Mouse (Mus musculus): ENCODE measurements at regions not wholly inside any gene's neighbourhood (a gene's known extent, or its start where the extent isn't known, plus 50 kb on each side); places are given as distances from the start of the nearest gene placed in this dataset.

DNA sequence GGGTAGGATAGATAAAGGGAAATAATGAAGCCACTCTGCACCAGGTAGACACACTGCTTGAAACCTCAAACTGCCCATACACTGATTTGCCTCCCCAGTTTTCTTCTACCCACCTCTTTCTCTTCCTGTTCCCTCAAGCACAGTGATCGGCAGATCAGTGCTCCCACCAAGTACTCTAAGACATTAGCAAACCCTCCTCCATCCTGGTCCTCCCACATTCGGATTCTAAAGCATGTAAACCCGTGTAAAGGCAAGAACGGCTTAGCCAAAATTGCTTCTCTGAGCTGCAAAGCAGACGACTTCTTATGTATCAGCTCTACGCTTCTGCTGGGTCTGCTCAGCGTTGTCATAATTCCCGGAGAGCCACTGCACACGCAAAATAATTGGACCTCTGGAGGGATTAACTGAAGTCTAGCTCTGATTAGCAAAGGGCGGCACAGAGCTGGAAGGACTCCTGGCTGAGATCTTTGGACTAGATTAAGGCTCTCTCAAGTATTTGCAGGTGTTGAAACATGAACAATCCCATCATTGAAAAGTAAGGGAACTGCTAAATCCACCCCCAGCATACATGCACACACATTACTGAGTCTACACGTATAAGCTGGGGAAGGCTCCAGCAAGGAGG is 67.2 kb downstream of the Mtx3 start:
- no peak for ATAC-seq (ENCODE audit: insufficient number of reproducible peaks, insufficient read depth, low FRiP score, low TSS enrichment)
- 67% methylated on average over 11 of the region's 11 CpGs for WGBS
- Histone ChIP-seq H3K9ac (no peak overlapping the region), H3K27me3 (no peaks in the 10 kb centered on the region), H3K4me1 (0 out of 2 replicates have a peak, but pooled peaks cover 2% of the 10 kb centered on the region), H3K4me2 (replicated peaks) (no peak overlapping the region), H3K4me3 (no peak overlapping the region), H3K36me3 (no peaks in the 10 kb centered on the region), H3K27ac (no peak overlapping the region), H3K9me3 (no peaks in the 10 kb centered on the region)

DNA sequence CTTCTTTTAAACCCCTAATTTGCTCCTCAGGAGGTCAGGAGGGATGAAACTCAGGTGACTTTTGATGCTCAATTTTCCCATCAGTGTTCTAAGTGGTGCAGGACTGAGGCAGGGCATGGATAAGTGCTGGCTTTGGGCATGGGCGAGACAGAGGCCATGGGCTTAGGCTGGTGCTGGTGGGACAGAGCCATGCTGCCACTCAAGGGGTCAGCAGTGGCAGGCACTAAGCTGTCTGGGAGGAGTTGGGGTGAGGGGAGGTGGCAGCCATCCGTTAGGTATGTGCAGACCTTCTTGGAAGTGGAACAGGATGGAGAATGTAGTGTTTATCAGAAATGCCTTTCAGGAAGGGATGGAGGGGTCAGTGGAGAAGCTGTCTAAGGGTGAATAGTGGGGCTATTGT is 68.1 kb downstream of the Mtx3 start:
- no peak for ATAC-seq (ENCODE audit: insufficient number of reproducible peaks, insufficient read depth, low FRiP score, low TSS enrichment)
- Histone ChIP-seq H3K4me1 (0 out of 2 replicates have a peak, but pooled peaks cover 2% of the 10 kb centered on the region), H3K4me2 (replicated peaks) (no peak overlapping the region), H3K27me3 (no peaks in the 10 kb centered on the region), H3K9ac (no peak overlapping the region), H3K27ac (no peak overlapping the region), H3K4me3 (no peak overlapping the region), H3K9me3 (no peaks in the 10 kb centered on the region), H3K36me3 (no peaks in the 10 kb centered on the region)
- WGBS: 59% methylated on average over 2 of the region's 2 CpGs

DNA sequence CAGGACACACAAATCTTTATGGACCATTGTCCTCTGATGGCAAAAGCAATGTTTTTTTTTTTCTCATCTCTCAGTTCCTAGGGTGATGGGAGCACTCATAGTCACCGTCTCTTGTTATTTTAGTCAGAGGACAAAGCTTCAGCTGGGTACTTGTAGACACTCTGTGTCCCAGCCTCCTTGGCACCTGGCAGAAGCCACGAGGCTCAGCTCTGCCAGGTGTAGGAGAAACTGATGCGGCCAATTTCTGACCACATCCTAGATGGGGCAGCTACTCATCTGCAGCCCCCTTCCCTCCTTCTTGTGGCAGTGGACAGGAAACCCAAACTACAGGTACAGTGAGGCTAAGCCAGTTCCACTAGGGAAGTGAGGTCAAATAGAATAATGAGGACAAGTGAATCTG is 70.1 kb downstream of the Mtx3 start:
- Histone ChIP-seq H3K9ac (no peak overlapping the region), H3K9me3 (no peaks in the 10 kb centered on the region), H3K27ac (no peak overlapping the region), H3K4me3 (no peak overlapping the region), H3K27me3 (no peaks in the 10 kb centered on the region), H3K36me3 (no peaks in the 10 kb centered on the region), H3K4me2 (replicated peaks) (no peak overlapping the region), H3K4me1 (0 out of 2 replicates have a peak, but pooled peaks cover 2% of the 10 kb centered on the region)
- ATAC-seq (ENCODE audit: insufficient number of reproducible peaks, insufficient read depth, low FRiP score, low TSS enrichment): no peak
- 88% methylated on average over 3 of the region's 3 CpGs for WGBS

- ATAC-seq (ENCODE audit: insufficient number of reproducible peaks, insufficient read depth, low FRiP score, low TSS enrichment): no peak
- Histone ChIP-seq H3K27ac (no peak overlapping the region), H3K4me1 (0 out of 2 replicates have a peak, but pooled peaks cover 2% of the 10 kb centered on the region), H3K4me2 (replicated peaks) (no peak overlapping the region), H3K36me3 (no peaks in the 10 kb centered on the region), H3K9ac (no peak overlapping the region), H3K27me3 (no peaks in the 10 kb centered on the region), H3K4me3 (no peak overlapping the region), H3K9me3 (no peaks in the 10 kb centered on the region)
- 60% methylated on average over 2 of the region's 2 CpGs for WGBS
Measured at GRCm38 (mm10) chr13:92915221-92915839, 70.8 kb downstream of the Mtx3 start.

DNA sequence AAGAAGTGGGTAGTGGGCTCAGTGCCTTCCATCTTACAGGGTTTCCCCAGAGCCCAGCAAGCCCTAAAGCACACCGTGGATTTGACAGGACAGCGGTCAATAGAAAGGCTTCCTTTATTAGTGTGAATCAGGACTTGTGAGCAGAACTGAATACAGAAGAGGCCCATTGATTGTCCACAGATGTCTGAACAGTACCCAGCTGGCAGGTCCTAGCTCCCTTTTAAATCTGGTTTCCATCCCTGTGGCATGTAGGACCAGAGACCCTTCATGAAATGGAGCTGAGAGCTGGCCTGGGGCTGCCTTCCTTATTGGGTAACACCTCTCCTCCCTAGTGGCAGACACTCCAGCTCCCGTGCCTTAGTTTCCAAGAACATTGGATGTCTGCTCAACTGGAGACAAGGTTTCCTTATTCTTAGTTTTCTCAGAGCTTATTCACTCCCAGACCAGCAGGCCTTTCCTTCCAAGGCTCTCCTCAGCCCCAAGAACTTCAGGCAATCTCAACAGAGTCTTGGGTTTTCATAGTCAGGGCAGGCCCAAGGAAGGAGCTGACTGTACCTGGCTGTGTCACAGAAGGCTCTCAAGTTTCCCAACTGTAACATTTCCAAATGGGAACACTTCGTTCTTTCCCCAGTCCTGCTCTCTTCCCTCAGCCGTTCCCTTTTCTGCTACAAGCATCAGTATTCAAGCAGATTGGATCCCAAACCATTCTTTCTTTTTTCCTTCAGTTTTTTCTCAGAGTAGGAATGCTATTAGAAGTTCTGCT is 71.6 kb downstream of the Mtx3 start:
- no peak overlapping the region for H3K9ac ChIP-seq
- H3K27me3 ChIP-seq: no peaks in the 10 kb centered on the region
- H3K4me2 ChIP-seq (replicated peaks): no peak overlapping the region
- ATAC-seq (ENCODE audit: insufficient number of reproducible peaks, insufficient read depth, low FRiP score, low TSS enrichment): no peak
- WGBS: 78% methylated on average over 5 of the region's 5 CpGs
- no peak overlapping the region for H3K27ac ChIP-seq
- no peaks in the 10 kb centered on the region for H3K36me3 ChIP-seq
- no peaks in the 10 kb centered on the region for H3K9me3 ChIP-seq
- H3K4me1 ChIP-seq: 0 out of 2 replicates have a peak, but pooled peaks cover 2% of the 10 kb centered on the region
- no peak overlapping the region for H3K4me3 ChIP-seq

DNA sequence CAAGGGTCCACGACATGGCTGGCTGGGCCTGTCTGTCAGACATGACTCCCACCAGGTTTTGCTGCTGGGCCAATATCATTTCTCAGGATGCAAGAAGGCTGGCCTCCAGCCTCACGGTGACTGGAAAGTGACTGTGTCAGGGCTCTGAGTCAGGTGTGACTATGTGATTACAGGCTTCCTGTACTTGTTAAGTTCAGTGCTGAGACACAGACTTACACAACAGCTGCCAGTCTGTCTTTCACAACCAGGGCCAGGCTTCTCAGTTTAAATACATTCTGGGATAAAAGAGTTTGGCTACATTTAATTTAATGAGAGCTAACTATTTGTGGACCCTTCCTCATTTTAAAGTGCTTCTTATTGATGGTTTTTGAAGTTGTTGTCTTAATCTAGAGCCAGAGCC is 75.3 kb downstream of the Mtx3 start:
- no peak overlapping the region for H3K4me3 ChIP-seq
- H3K9ac ChIP-seq: no peak overlapping the region
- no peaks in the 10 kb centered on the region for H3K36me3 ChIP-seq
- no peak overlapping the region for H3K4me2 ChIP-seq (replicated peaks)
- no peaks in the 10 kb centered on the region for H3K4me1 ChIP-seq
- H3K27ac ChIP-seq: no peak overlapping the region
- ATAC-seq (ENCODE audit: insufficient number of reproducible peaks, insufficient read depth, low FRiP score, low TSS enrichment): no peak
- WGBS: 73% methylated on average over 2 of the region's 2 CpGs
- H3K9me3 ChIP-seq: no peaks in the 10 kb centered on the region
- H3K27me3 ChIP-seq: no peaks in the 10 kb centered on the region

- Histone ChIP-seq H3K27me3 (no peaks in the 10 kb centered on the region), H3K9me3 (no peaks in the 10 kb centered on the region), H3K4me3 (no peak overlapping the region), H3K9ac (no peak overlapping the region), H3K4me1 (no peaks in the 10 kb centered on the region), H3K4me2 (replicated peaks) (no peak overlapping the region), H3K27ac (no peak overlapping the region), H3K36me3 (no peaks in the 10 kb centered on the region)
- WGBS: 95% methylated on average over 3 of the region's 3 CpGs
- no peak for ATAC-seq (ENCODE audit: insufficient number of reproducible peaks, insufficient read depth, low FRiP score, low TSS enrichment)
Measured at GRCm38 (mm10) chr13:92921936-92922335, 77.4 kb downstream of the Mtx3 start.

DNA sequence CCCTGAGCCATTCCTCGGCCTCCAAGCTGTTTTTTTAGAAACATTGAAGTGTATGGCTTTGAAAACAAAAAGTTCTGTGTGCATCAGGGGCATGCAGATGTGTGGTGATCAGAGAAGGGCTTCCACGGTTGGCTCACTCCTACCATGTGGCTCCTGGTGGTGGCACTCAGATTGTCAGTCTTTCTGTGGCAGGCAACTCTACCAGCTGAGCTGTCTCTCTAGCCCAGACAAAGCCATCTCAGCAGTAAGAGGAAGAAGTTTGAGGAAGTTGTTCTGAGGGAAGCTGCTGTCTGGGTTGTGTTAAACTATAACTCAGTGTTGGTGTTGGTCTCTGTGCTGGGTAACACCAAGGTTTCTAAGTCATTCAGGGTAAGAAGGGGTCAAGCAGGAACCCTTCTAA is 78.9 kb downstream of the Mtx3 start:
- H3K4me2 ChIP-seq (replicated peaks): no peak overlapping the region
- no peak for ATAC-seq (ENCODE audit: insufficient number of reproducible peaks, insufficient read depth, low FRiP score, low TSS enrichment)
- H3K9ac ChIP-seq: no peak overlapping the region
- no peak overlapping the region for H3K27ac ChIP-seq
- H3K27me3 ChIP-seq: no peaks in the 10 kb centered on the region
- no peaks in the 10 kb centered on the region for H3K36me3 ChIP-seq
- H3K4me3 ChIP-seq: no peak overlapping the region
- WGBS: 74% methylated on average over 2 of the region's 2 CpGs
- no peaks in the 10 kb centered on the region for H3K4me1 ChIP-seq
- no peaks in the 10 kb centered on the region for H3K9me3 ChIP-seq

DNA sequence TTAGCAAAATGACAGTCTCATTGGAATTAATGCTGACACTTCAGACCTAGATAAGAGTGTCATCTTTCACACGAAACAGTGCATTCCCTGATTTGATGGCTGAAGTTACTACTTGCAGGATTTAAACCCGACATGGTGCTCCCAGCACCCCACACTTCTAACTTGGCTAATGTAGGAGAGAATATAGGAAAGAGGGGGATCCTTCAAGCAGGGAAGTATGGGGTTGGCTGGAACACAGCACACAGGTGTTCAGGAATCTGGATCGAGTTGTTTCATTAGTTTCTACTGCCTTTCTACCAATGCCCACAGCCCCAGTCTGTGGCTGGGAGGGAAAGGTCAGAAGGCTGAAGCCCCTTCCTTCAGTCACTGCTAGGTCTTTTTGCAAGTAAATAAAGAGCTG is 79.5 kb downstream of the Mtx3 start:
- H3K27ac ChIP-seq: no peak overlapping the region
- WGBS: 65% methylated on average over 3 of the region's 3 CpGs
- H3K4me1 ChIP-seq: no peaks in the 10 kb centered on the region
- H3K9me3 ChIP-seq: no peaks in the 10 kb centered on the region
- no peak overlapping the region for H3K9ac ChIP-seq
- H3K4me2 ChIP-seq (replicated peaks): no peak overlapping the region
- ATAC-seq (ENCODE audit: insufficient number of reproducible peaks, insufficient read depth, low FRiP score, low TSS enrichment): no peak
- H3K36me3 ChIP-seq: no peaks in the 10 kb centered on the region
- no peaks in the 10 kb centered on the region for H3K27me3 ChIP-seq
- no peak overlapping the region for H3K4me3 ChIP-seq

DNA sequence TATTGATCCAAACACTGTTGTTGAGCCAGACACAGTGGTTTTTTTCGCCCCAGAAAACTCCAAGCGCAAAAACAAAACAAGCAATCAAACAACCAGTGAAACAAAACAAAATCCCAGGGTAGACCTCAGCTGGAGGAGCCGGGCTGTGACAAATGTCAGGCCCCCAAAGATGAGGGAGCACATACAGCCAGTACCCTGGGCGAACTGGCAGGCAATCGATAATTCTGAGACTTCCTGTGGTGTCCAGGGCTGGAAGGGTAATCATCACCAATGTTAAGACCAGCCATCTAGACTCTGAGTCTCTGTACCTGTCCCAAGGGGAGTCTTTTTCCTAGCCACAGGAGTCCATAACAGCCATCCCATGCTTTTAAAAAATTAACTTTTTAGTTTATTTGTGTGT is 80.6 kb downstream of the Mtx3 start:
- Histone ChIP-seq H3K4me3 (no peak overlapping the region), H3K9me3 (no peaks in the 10 kb centered on the region), H3K36me3 (no peaks in the 10 kb centered on the region), H3K4me2 (replicated peaks) (no peak overlapping the region), H3K27me3 (no peaks in the 10 kb centered on the region), H3K27ac (no peak overlapping the region), H3K9ac (no peak overlapping the region), H3K4me1 (no peaks in the 10 kb centered on the region)
- no peak for ATAC-seq (ENCODE audit: insufficient number of reproducible peaks, insufficient read depth, low FRiP score, low TSS enrichment)
- WGBS: 78% methylated on average over 5 of the region's 5 CpGs

DNA sequence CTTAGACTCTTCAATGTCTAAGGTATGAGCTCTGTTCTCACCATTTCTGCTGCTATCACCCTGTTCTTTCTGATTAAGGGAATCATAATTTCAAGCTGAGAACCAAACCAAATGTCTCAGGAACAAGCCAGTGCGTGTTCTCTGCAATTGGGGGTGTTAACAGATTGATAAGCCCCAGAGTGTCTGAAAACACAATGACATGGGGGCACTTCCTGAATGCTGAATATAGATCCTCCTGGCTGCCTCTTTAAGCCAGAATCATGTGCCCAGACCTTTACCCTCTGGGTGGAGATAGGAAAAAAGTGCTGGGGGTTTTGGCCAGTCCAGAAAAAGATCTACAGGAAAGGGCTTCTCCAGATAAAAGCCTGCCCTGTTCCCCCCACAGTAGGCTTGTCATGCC is 84.0 kb downstream of the Mtx3 start:
- Histone ChIP-seq H3K36me3 (no peaks in the 10 kb centered on the region), H3K4me3 (no peak overlapping the region), H3K9me3 (no peaks in the 10 kb centered on the region), H3K9ac (no peak overlapping the region), H3K4me1 (0 out of 2 replicates have a peak, but pooled peaks cover 4% of the 10 kb centered on the region), H3K4me2 (replicated peaks) (no peak overlapping the region), H3K27me3 (no peaks in the 10 kb centered on the region), H3K27ac (no peak overlapping the region)
- ATAC-seq (ENCODE audit: insufficient number of reproducible peaks, insufficient read depth, low FRiP score, low TSS enrichment): no peak
- 66% methylated on average over 1 of the region's 1 CpGs for WGBS

DNA sequence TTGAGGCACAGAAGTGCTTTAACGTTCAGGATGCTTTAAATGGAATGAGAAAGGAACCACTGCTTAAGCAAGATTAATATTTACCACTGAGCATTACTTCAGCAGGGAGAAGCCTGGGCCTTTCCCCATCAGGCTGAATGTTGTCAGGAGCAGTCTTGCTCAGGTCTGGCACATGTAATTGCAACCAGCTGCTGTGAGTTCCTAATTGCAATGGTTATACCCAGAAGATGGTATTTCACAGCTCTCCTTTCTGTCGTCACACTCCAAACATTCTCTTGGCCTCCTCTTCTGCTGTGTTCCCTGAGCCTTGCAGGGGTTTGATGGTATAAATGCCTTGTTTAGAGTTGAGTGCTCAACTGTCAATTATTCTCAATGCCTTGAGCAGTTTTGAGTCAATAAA is 87.1 kb downstream of the Mtx3 start:
- Histone ChIP-seq H3K9me3 (no peaks in the 10 kb centered on the region), H3K27ac (peak overlapping the region; percentile 4; the same call in 1 of the 2 replicates), H3K4me3 (no peak overlapping the region), H3K27me3 (no peaks in the 10 kb centered on the region), H3K36me3 (no peaks in the 10 kb centered on the region), H3K4me2 (replicated peaks) (no peak overlapping the region), H3K9ac (no peak overlapping the region), H3K4me1 (0 out of 2 replicates have a peak, but pooled peaks cover 4% of the 10 kb centered on the region)
- no peak for ATAC-seq (ENCODE audit: insufficient number of reproducible peaks, insufficient read depth, low FRiP score, low TSS enrichment)
- WGBS: 36% methylated on average over 2 of the region's 2 CpGs

Measured in embryonic facial prominence, embryonic 12.5 days (tissue).